Mouse (Mus musculus): ENCODE results near the gene Tmem94. TPM values are rescaled to one million over a fixed set of nuclear protein-coding genes. Genes with fewer than 3 reads are reported as not detected.

Tmem94 gene
- polyA plus RNA-seq (2015; fragmentation: Nextera tagmentation; extraction: Ambion mirVana): 23.1 and 24.6 TPM in 2 replicates

DNA sequence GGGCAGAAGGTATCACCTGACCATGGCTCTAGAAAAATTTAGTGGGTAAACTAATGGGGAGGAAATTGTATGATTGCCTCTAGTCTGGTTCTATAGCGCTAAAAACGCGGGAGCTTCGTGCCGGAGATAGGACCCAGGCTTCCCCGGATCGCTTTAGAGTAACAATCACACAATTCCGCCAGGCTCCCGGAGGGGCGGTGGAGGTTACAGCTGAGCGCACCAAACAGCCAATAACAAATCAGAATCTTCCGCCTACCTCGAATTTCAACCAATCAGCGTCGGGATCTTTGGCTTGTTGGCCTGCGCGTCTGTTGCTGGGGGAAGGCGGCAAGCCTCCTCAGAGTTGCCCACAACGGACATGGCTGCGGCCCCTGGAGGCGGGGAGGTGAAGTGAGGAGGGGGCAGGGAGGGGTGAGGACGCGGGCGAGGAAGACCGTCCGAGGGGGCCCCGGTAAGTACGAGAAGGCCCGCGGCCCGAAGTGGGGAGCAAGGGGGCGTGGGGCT lies at the start of gene Tmem94:
Gene Tmem94, plus strand, starts transcription at position 331 of the 504 bp plus-strand sequence.
- no peaks in the 10 kb centered on the region for H3K36me3 ChIP-seq
- peak within 1 kb of the TSS; percentile 84 for H3K4me3 ChIP-seq
- H3K27ac ChIP-seq: peak within 1 kb of the TSS; percentile 93
- H3K9ac ChIP-seq: peak within 1 kb of the TSS; percentile 88
- under 1% methylated on average over 32 of the region's 32 CpGs for WGBS
- H3K27me3 ChIP-seq: no peaks in the 10 kb centered on the region
- H3K4me1 ChIP-seq: peaks cover 31% of the 10 kb centered on the region
- H3K9me3 ChIP-seq: no peaks in the 10 kb centered on the region
- H3K4me2 ChIP-seq: peak within 1 kb of the TSS; percentile 75
- peak; percentile 97 for ATAC-seq (ENCODE audit: borderline replicate concordance, extremely low read depth, low FRiP score, low TSS enrichment)

DNA sequence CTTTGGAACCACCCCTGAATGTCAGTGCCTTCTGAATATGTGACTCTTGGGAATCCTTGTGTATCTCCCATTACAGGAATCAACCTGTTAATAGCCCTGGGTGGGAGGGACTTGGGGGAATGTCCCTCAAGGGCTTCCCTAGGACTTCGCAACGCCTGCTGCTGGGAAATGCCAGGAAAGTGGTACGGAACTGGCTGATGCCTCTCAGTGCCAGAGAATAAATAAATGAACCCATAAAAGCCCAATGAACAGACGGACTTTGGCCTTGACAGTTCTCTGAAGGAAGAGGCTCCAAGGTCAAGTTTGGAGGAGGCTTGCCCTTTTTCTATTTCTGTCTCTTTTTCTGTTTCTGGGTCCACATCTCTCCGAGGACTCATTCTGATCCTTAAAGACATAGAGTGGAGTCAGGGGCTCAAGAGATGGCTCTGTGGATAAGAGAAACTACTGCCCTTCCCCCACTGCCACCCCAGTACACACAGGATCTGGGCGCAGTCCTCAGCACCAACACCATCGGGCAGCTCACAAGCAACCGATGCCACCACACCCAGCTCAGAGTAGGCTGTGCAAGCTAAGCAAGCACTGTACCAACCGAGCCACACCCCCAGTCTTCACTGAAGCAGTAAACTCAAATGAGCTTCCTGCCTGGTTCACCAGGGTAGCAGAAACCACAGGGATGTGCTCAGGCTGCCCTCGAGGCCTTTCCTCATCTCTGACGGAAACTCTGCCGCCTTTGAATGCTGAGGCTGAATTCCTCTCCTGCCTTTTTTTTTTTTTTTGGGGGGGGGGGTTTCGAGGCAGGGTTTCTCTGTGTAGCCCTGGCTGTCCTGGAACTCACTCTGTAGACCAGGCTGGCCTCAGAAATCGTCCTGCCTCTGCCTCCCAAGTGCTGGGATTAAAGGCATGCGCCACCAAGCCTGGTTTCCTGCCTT lies 48.6 kb upstream of the Tmem94 start:
- H3K27me3 ChIP-seq: no peaks in the 10 kb centered on the region
- no peaks in the 10 kb centered on the region for H3K36me3 ChIP-seq
- WGBS: 59% methylated on average over 15 of the region's 15 CpGs
- H3K9ac ChIP-seq: no peak overlapping the region
- no peak overlapping the region for H3K4me2 ChIP-seq
- H3K27ac ChIP-seq: no peak overlapping the region
- no peak for ATAC-seq (ENCODE audit: borderline replicate concordance, extremely low read depth, low FRiP score, low TSS enrichment)
- H3K4me1 ChIP-seq: no peaks in the 10 kb centered on the region
- H3K9me3 ChIP-seq: no peaks in the 10 kb centered on the region
- H3K4me3 ChIP-seq: no peak overlapping the region

DNA sequence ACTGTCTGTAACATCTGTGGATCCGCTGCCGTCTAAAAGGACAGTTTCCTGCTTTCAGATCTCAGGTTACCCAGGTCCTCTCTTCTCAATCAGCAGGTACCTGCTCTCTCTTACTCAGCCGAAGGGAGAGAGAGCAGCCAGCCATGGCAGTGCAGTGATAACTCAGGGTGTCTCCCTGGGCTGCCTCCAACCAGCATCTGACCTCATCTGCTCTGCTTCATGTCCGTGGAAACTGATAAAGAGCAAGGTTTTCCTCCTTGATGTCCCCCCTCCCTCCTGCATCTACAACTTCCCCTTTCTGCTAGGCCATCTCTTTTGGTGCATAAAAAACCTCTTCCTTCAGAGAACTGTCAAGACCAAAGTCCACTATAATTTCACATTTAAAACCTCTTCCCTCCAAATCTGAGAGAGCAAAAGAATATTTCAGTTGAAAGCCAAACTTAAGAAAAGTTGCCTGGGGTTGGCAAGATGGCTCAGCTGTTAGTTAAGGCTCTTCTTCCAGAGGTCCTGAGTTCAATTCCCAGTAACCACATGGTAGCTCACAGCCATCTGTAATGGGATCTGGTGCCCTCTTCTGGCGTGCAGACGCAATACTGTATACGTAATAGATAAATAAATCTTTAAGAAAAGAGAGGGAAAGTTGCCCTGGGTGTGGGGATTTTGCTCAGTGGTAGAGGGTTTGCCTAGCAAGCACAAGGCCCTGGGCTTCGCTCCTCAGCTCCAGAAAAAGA lies 47.4 kb upstream of the Tmem94 start:
- WGBS: 51% methylated on average over 8 of the region's 8 CpGs
- no peaks in the 10 kb centered on the region for H3K27me3 ChIP-seq
- H3K27ac ChIP-seq: no peak overlapping the region
- no peak overlapping the region for H3K4me2 ChIP-seq
- no peak overlapping the region for H3K4me3 ChIP-seq
- no peaks in the 10 kb centered on the region for H3K9me3 ChIP-seq
- peaks cover 2% of the 10 kb centered on the region; the same call in 1 of the 2 replicates for H3K4me1 ChIP-seq
- no peaks in the 10 kb centered on the region for H3K36me3 ChIP-seq
- H3K9ac ChIP-seq: no peak overlapping the region
- ATAC-seq (ENCODE audit: borderline replicate concordance, extremely low read depth, low FRiP score, low TSS enrichment): no peak

DNA sequence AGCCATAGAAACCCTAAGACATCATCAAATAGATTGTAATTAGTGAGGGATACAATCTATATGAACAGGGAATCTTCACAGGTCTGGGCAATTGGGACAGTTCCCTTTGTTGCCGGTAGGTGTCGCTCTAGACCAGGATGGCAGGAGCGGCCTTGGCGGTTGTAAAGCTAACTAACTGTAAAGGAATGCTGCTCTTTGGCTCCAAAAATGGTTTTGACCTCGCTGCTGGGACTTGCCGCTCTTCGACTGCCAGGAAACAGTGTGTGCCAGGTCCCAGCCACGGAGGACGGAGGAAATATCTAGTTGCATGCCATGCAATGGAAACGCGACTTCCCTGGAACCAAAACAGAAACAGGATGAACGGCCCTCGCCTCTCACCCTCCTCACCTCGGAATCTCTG lies 42.6 kb upstream of the Tmem94 start:
- ATAC-seq (ENCODE audit: borderline replicate concordance, extremely low read depth, low FRiP score, low TSS enrichment): peak; percentile 57
- peak overlapping the region; percentile 38 for H3K4me2 ChIP-seq
- WGBS: 13% methylated on average over 14 of the region's 14 CpGs
- no peaks in the 10 kb centered on the region for H3K27me3 ChIP-seq
- no peak overlapping the region for H3K9ac ChIP-seq
- H3K4me3 ChIP-seq: no peak overlapping the region; the same call in 1 of the 2 replicates
- peak overlapping the region; percentile 54 for H3K27ac ChIP-seq
- H3K36me3 ChIP-seq: no peaks in the 10 kb centered on the region
- H3K9me3 ChIP-seq: no peaks in the 10 kb centered on the region
- peaks cover 4% of the 10 kb centered on the region; the same call in 1 of the 2 replicates for H3K4me1 ChIP-seq

DNA sequence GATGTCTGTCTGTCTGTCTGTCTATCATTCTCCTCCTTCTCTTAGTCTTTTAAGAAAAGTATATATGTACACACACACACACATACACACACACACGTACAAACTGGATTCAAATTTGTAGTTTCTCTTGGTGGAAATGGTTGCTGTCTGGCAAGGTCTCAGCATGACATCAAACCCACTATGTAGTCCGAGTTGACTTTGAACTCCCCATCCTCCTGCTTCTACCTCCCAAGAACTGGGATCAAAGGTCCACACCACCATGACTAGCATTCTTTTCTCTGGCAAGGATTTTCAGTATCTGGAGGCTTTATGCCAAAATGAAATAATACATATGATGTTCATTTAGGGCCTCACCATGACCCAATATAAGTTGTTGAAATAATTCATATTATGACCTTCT lies 42.0 kb upstream of the Tmem94 start:
- no peaks in the 10 kb centered on the region for H3K36me3 ChIP-seq
- no peaks in the 10 kb centered on the region for H3K9me3 ChIP-seq
- H3K27me3 ChIP-seq: no peaks in the 10 kb centered on the region
- WGBS: 58% methylated on average over 2 of the region's 2 CpGs
- H3K4me2 ChIP-seq: no peak overlapping the region; the same call in 1 of the 2 replicates
- no peak for ATAC-seq (ENCODE audit: borderline replicate concordance, extremely low read depth, low FRiP score, low TSS enrichment)
- no peak overlapping the region for H3K9ac ChIP-seq
- H3K4me1 ChIP-seq: peaks cover 4% of the 10 kb centered on the region; the same call in 1 of the 2 replicates
- no peak overlapping the region for H3K4me3 ChIP-seq
- H3K27ac ChIP-seq: peak overlapping the region; percentile 54

DNA sequence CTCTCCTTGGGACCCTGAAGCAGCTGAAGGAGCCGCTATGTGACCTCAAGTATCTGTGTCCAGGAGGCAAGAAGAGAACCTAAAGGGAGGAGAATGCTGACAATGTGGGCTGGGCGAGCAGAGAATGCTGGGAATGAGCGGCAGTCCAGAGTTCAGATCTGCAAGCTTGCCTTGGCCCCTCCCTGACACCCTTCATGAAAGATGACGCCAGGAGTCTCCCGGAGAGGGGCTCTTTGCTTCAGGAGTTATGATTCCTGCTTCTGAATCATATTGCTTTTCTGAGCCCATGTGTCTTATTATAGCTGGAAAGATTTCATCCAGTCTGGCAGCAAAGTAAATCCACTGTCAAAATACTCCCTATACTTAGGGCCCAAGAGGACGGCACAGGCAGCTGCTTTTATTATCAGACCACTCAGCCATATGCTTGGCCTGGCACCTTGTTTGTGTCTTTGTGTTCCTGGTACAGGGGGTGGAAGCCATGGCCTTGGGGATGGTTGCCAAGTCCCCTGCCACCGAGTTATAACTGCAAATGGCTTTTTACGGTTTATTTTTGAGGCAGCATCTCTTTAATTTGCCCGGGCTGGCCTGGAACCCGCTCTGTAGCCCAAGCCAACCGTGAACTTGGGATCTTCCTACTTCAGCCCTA lies 31.1 kb upstream of the Tmem94 start:
- Histone ChIP-seq H3K9me3 (no peaks in the 10 kb centered on the region), H3K36me3 (no peaks in the 10 kb centered on the region), H3K27ac (no peak overlapping the region), H3K4me2 (no peak overlapping the region), H3K27me3 (no peaks in the 10 kb centered on the region), H3K9ac (no peak overlapping the region), H3K4me3 (no peak overlapping the region), H3K4me1 (peaks cover 3% of the 10 kb centered on the region; the same call in 1 of the 2 replicates)
- ATAC-seq (ENCODE audit: borderline replicate concordance, extremely low read depth, low FRiP score, low TSS enrichment): no peak
- 44% methylated on average over 11 of the region's 11 CpGs for WGBS

DNA sequence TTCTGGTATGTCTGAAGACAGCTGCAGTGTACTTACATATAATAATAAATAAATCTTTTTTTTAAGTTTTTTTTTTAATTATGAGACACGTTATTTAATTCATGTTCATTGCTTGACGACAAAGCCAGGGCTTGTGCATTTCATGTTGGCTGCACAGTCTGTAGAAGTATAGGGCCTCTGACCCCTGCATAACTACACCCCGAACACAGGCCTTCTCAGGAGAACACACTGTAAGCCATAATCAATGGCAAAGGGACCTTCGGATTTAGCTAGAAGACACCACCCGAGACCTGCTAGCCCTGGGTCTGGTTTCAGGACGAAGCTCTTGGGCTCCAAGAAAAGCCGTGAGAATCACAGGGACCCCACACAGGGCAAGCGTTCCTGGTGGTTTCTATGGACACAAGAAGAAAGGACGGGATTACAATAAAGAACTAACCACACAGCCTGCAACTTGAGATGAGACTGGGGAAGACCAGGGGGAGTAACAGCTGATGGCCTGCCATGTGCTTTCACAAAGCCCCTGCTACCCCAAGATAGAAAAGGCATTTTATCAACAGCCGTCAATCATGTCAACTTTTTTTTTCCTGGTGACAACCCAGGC lies 27.5 kb upstream of the Tmem94 start:
- no peaks in the 10 kb centered on the region for H3K27me3 ChIP-seq
- 67% methylated on average over 10 of the region's 10 CpGs for WGBS
- H3K9me3 ChIP-seq: no peaks in the 10 kb centered on the region
- no peak overlapping the region for H3K4me3 ChIP-seq
- H3K27ac ChIP-seq: no peak overlapping the region
- no peak overlapping the region for H3K4me2 ChIP-seq
- no peaks in the 10 kb centered on the region for H3K36me3 ChIP-seq
- H3K4me1 ChIP-seq: peaks cover 3% of the 10 kb centered on the region; the same call in 1 of the 2 replicates
- ATAC-seq (ENCODE audit: borderline replicate concordance, extremely low read depth, low FRiP score, low TSS enrichment): no peak
- H3K9ac ChIP-seq: no peak overlapping the region

DNA sequence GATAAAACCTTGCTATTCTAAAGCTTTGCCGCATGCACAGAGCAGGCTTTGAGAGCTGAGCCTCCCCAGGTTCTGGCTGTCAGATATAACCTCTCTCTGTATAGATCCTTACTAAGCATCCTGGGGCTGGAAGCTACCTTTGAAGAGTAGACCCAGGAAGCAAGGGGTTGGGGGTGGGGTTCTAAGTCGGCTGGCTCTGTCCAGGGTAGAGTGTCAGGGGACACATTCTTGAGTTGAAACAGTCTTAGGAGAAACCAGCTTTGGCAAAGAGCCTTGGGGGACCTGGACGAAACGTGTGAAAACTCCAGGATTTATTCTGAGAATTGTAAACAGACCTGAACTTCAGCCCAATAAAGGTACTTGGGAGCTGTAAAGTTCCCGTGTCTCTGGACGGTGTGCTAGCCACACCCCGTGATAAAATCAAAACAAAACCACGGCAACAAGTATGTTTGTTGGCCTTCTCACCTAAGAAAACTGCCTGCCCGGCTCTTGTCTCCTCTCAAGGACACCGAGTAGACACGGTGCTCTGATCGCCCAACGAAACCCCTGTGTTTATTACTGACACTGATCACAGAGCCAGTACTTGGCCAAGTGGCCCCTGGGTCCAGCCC lies 26.9 kb upstream of the Tmem94 start:
- WGBS: 31% methylated on average over 13 of the region's 13 CpGs

DNA sequence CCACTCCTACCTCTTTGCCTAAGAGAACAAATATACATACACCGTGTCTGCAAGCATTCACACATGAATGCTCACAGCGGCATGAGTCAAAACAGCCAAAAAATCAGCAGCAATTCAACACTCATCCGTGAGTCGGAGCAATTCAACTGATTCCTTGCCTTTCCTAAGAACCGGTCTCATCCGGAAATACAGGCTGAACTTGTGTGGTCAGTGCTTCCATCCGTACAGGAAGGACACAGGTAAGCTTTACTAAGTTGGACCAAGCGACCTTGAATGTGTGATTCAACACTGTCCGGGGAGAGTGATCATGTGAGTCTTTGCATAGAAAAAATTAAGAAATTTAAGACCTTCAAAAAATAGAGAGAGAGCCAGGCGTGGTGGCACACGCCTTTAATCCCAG lies 24.2 kb upstream of the Tmem94 start:
- ATAC-seq (ENCODE audit: borderline replicate concordance, extremely low read depth, low FRiP score, low TSS enrichment): no peak
- H3K27ac ChIP-seq: no peak overlapping the region
- WGBS: 78% methylated on average over 11 of the region's 11 CpGs
- H3K27me3 ChIP-seq: no peaks in the 10 kb centered on the region
- H3K9ac ChIP-seq: no peak overlapping the region
- peaks cover 3% of the 10 kb centered on the region; the same call in 1 of the 2 replicates for H3K4me1 ChIP-seq
- H3K4me2 ChIP-seq: no peak overlapping the region
- no peak overlapping the region for H3K4me3 ChIP-seq
- H3K36me3 ChIP-seq: no peaks in the 10 kb centered on the region
- H3K9me3 ChIP-seq: no peaks in the 10 kb centered on the region

More for the DNA sequence above, 26.9 kb upstream of the Tmem94 start:
- Histone ChIP-seq H3K27ac (no peak overlapping the region), H3K4me1 (peaks cover 3% of the 10 kb centered on the region; the same call in 1 of the 2 replicates), H3K4me3 (no peak overlapping the region), H3K9ac (no peak overlapping the region), H3K4me2 (no peak overlapping the region), H3K9me3 (no peaks in the 10 kb centered on the region), H3K36me3 (no peaks in the 10 kb centered on the region), H3K27me3 (no peaks in the 10 kb centered on the region)
- ATAC-seq (ENCODE audit: borderline replicate concordance, extremely low read depth, low FRiP score, low TSS enrichment): no peak

DNA sequence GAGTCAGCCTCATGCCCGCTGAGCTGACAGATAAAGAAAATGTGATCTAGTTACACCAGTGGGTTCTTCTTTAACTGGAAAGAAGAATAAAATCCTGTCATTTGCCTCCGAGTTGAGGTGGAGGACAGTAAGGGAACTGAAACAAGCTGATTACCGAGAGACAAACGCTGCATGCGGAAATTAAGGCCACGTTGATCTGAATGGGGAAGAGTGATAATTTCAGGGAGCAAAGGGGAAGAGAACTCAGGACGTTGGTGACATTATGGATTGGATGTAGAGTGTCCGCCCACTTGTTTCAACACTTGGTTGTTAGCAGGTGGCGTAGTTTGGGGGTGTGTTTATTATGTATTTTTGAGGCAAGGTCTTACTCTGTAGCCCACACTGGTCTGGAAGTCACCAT lies 22.3 kb upstream of the Tmem94 start:
- no peak for ATAC-seq (ENCODE audit: borderline replicate concordance, extremely low read depth, low FRiP score, low TSS enrichment)
- Histone ChIP-seq H3K9ac (no peak overlapping the region), H3K27ac (no peak overlapping the region), H3K9me3 (no peaks in the 10 kb centered on the region), H3K36me3 (no peaks in the 10 kb centered on the region), H3K27me3 (no peaks in the 10 kb centered on the region), H3K4me3 (no peak overlapping the region), H3K4me1 (peaks cover 10% of the 10 kb centered on the region), H3K4me2 (no peak overlapping the region)
- WGBS: 79% methylated on average over 9 of the region's 9 CpGs

DNA sequence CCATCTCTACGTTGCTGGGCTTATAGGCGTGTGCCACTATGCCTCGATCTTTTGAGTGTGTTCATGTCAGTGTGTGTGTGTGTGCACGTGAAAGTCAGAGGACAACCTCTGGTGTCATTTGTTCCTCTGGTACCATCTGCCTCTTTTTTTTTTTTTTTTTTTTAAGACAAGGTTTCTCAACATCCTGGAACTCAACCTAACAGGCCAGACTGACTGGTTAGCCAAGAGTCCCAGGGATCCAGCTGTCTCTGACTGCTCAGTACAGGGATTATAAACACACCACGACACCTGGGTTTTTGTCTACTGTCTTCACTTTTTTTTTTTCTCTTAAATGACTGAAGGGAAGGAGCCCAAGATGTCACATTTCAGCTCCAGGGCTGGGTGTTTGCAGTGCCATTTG lies 20.8 kb upstream of the Tmem94 start:
- H3K36me3 ChIP-seq: no peaks in the 10 kb centered on the region
- H3K9ac ChIP-seq: no peak overlapping the region
- no peak overlapping the region for H3K4me3 ChIP-seq
- H3K9me3 ChIP-seq: no peaks in the 10 kb centered on the region
- peaks cover 8% of the 10 kb centered on the region; the same call in 1 of the 2 replicates for H3K4me1 ChIP-seq
- WGBS: 81% methylated on average over 5 of the region's 5 CpGs
- no peak overlapping the region for H3K4me2 ChIP-seq
- no peak for ATAC-seq (ENCODE audit: borderline replicate concordance, extremely low read depth, low FRiP score, low TSS enrichment)
- H3K27me3 ChIP-seq: no peaks in the 10 kb centered on the region
- no peak overlapping the region for H3K27ac ChIP-seq

Measured in lung, embryonic 15.5 days (tissue).